Mouse (Mus musculus) cerebellum, adult 2 months (tissue): ENCODE measurements at regions not wholly inside any gene's neighbourhood (a gene's known extent, or its start where the extent isn't known, plus 50 kb on each side); places are given as distances from the start of the nearest gene placed in this dataset.

Experiments used
- DNase-seq, 2 experiments: peaks; one replicate each; pipeline ENCODE4 v3.0.0; 2021
- H3K27ac ChIP-seq: fragments of 200-500 bp; 2 replicates; pipeline ENCODE4 v1.5.1; 2012; ENCODE audit warnings: low read length, control low read depth, inconsistent platforms; ENCODE audit not compliant: insufficient read depth
- H3K27me3 ChIP-seq: fragments of 200-500 bp; 2 replicates; pipeline ENCODE4 v1.6.1; 2012; ENCODE audit warnings: inconsistent platforms, mild to moderate bottlenecking, low read length, moderate library complexity; ENCODE audit not compliant: control insufficient read depth, insufficient read depth
- H3K4me1 ChIP-seq: fragments of 200-500 bp; 2 replicates; pipeline ENCODE4 v1.6.1; 2011; ENCODE audit warnings: low read length; ENCODE audit not compliant: control insufficient read depth, insufficient read depth
- H3K4me3 ChIP-seq: fragments of 200-500 bp; replicated peaks from 2 replicates; pipeline ENCODE3; 2011; ENCODE audit warnings: mild to moderate bottlenecking, low read depth, low read length, control low read depth; ENCODE audit not compliant: insufficient read depth
- CTCF ChIP-seq: fragments of 200-500 bp; IDR thresholded peaks from 2 replicates; pipeline ENCODE4 v1.5.1; 2011; ENCODE audit warnings: low read depth, mild to moderate bottlenecking, control low read depth, low read length, moderate library complexity, borderline replicate concordance; ENCODE audit not compliant: insufficient read depth
- POLR2A ChIP-seq: fragments of 200-500 bp; IDR thresholded peaks from 2 replicates; pipeline ENCODE4 v1.6.1; 2011; ENCODE audit warnings: low read length, control low read depth, borderline replicate concordance; ENCODE audit not compliant: insufficient read depth
- WGBS: fragments of 180-500 bp; shearing (Covaris S2); methylation state at CpG from one replicate; pipeline ENCODE4 v1.1.7; 2018; 5-methylcytosine and 5-hydroxymethylcytosine counted together

DNA sequence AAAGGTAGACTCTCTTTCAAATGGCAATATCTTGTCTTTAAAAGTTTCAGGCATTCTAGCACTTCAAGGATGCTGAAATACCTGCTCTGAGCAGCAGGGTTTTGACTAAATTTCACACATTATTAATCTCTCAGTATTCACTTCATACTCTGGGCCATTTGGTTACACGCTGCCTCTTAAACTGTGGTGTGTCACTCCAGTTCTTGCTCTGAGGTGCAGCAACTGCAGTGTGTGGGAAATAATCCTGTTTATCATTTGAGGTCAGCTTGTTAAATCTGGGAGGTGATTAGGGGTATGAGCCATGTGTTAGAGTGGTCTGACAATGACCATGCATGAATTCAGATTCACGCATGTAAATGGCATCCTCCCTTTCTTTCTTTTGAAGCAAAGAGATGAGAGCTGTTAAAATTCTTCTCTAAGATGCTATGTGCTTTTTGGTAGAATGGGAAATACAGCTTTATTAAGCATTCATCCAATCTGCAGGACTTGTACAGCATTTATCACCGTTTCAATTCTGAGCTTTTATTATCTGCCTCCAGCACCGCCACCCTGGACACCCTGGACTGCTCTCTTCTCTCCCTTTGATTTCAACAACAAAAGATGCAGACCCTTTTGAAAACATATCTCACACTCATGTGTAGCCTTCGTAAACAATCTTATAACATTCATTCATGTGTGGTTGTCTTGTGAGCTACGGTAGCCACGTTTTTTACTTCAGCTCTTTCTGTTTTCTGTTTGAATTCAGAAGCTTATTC lies 362.4 kb upstream of the Gm38303 start:
- TF ChIP-seq CTCF = no peak
- no peak for TF ChIP-seq POLR2A
- Histone ChIP-seq H3K27ac (no peak overlapping the region), H3K4me1 (no peaks in the 10 kb centered on the region), H3K4me3 (no peak overlapping the region), H3K27me3 (no peaks in the 10 kb centered on the region)
- WGBS = 77% methylated on average over 7 of the region's 7 CpGs
- DNase-seq = no peak

DNA sequence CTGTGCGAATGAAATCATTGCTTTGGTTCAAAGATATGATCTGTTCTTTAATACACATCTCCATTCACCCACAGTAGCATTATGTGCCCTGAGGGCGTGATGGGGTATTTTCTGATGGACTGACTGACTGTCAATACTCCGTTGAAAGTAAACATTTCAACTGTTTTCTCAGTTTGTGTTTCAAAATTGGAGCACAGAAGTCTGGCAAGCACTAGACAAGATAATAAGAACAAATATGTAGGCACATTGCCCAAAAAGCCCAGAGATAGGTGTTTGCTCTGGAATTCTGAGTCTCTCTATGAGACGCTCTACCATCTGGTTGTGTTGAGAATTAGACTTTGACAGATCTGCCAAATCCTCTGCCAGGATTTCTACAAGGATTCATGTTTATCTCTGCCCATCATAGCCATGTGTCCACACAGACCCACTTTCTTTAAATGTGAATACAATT lies 350.0 kb upstream of the Gm38303 start:
- Histone ChIP-seq H3K4me3 (no peak overlapping the region), H3K4me1 (no peaks in the 10 kb centered on the region), H3K27me3 (no peaks in the 10 kb centered on the region), H3K27ac (no peak overlapping the region)
- peak in 1 of 2 experiments; percentile 20 for DNase-seq
- no peak for TF ChIP-seq POLR2A
- TF ChIP-seq CTCF = no peak
- WGBS = 19% methylated on average over 4 of the region's 4 CpGs

DNA sequence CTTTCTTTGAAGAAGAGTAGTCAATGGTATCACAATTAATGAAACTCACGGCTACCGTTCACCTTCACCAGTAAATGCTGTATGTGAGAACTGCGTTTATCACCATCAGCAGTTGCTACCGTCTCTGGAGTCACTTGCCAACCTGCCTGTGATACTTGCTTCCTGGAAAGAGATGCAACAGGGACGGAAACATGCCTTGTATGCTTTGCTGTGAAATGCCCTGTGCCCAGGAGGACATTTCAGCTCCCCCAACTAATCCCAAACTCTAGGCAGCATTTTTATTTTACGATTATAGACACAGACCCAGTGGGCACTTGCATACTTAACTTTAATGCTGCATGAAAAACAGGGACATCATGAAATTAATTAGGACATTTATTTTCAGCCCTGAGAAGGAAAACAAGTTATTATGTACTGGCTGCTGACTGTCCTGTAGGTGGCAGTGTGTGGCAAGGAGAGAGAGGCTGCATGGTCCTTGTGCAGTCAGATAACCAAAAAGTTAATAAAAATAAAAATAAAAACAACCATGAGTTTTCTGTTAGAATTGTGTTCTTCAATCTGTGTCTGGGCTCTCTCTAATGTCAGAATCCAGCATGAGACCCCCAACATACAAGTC lies 349.5 kb upstream of the Gm38303 start:
- WGBS = 27% methylated on average over 6 of the region's 6 CpGs
- no peak overlapping the region for H3K4me3 ChIP-seq
- no peak overlapping the region for H3K27ac ChIP-seq
- H3K27me3 ChIP-seq = no peaks in the 10 kb centered on the region
- no peaks in the 10 kb centered on the region for H3K4me1 ChIP-seq
- DNase-seq = peak; percentile 34 to 54
- TF ChIP-seq POLR2A (no peak), CTCF (peak; percentile 70)

DNA sequence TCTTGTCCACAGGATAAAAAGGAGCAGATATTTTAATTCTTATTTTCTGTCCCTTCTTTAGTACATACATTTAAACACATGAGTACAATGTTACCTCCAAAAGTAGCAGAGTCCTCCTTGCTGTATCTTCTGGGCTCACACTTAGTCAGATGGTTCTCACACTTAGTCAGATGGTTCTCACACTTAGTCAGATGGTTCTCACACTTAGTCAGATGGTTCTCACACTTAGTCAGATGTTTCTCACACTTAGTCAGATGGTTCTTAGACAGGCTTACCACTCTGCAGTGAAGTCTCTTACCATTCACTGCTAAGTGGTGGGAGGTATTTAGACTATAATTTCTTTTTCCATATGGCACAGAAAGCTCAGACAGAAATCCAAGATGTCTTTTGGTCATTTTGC lies 346.5 kb upstream of the Gm38303 start:
- no peak for TF ChIP-seq POLR2A
- TF ChIP-seq CTCF = no peak
- Histone ChIP-seq H3K27me3 (no peaks in the 10 kb centered on the region), H3K4me1 (no peaks in the 10 kb centered on the region), H3K27ac (no peak overlapping the region), H3K4me3 (no peak overlapping the region)
- no peak for DNase-seq

DNA sequence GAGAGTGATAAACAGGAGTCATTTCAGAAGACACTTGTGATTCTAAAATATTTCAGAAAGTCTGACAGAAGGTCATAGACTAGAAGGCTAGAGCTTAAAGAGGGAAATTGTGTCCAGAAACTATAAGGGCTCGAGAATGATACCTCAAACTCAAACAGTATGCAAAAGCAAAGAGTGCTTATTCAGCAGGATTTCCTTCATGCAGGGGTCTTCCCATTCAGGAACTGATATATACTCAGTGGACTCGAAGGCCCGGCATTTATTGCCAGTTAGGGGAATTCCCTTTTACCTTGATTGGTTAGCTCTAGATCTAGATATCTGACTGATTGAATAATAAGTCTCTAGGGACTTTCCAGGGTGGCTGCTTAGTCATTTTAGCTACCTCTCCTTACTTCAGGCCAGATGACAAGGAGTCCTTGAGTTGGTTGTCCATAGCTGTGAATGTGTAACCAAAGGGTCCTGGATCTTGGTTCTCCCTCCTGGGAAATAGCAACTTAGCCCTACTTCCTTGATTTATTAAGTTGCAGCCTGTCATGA lies 312.6 kb upstream of the Gm38303 start:
- 75% methylated on average over 3 of the region's 3 CpGs for WGBS
- Histone ChIP-seq H3K4me1 (no peaks in the 10 kb centered on the region), H3K27me3 (no peaks in the 10 kb centered on the region), H3K27ac (no peak overlapping the region), H3K4me3 (no peak overlapping the region)
- DNase-seq = no peak
- TF ChIP-seq CTCF (no peak), POLR2A (no peak)
